Mouse (Mus musculus): ENCODE measurements around the gene Amy1.

DNA sequence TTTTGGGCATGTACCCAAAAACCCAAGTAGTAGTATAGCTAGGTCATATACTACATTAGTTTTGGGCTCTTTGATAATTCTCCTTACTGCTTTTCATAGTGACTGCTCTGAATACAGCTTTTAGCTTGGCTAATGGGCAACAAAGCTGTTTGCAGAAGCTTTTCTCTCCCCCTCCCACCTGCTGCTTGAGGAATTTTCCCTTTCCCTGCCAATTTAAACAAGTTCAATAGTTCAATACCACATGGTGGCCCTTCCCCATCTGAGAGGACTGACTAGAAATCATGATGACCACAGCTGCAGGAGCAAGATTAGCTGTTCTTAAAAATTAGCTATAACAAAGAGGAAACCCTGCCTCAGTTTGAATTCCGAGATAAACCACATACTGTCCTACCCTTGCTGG is 15.7 kb downstream of the Amy1 start:
- no peak for TF ChIP-seq CTCF (IDR thresholded peaks at IDR 0.05; ENCODE audit: borderline replicate concordance, insufficient read depth, low read depth, low read length)
- TF ChIP-seq POLR2A (IDR thresholded peaks at IDR 0.05; ENCODE audit: borderline replicate concordance, insufficient read depth, low read length) = no peak
